Mouse (Mus musculus): ENCODE data around the gene Zfp97. TPM values are rescaled to one million over a fixed set of nuclear protein-coding genes. Genes with fewer than 3 reads are reported as not detected.

The Zfp97 gene
- polyA plus RNA-seq (2015; fragmentation: Illumina TruSeq; extraction: RNeasy Lipid Tissue Mini Kit (QIAGEN cat#74804); ENCODE audit: insufficient read depth, low replicate concordance), result 17.1 TPM

DNA sequence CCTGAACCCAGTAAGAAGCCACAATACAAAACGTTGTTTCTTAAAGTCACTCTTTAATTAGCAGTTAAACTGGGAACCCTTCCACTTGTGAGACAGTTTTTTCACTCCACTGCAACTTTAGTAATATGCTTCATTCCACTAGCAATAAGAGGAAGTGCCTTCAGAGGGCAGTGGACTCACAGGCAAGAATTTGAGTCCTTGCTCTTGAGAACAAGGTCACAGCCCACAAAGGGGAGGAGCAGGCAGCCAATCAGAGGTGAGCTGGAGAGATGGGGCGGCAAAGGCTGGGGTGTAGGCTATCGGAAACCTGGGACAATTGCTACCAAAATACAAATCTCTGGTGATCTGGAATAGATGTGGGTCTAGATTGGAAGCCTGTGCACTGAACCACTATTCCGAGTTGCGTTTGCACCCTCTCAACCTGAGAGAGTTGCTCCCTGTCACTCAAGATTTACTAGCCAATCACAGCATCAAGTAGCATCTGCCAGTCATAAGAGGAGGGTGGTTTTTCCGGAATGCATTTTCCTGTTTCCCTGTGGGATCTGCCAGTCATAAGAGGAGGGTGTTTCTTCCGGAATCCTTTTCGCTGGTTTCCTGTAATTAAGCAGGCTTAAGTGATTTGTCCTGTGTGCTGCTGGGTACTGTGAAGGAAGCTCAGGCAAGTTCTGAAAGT is at the start of gene Zfp97:
TSS of gene Zfp97 (plus strand) at position 586 of the 673 bp plus-strand sequence.

Other genes starting within 250 kb of the Zfp97 start
- gene Zfp960, start 57.3 kb upstream of the Zfp97 start, polyA plus RNA-seq (2015; fragmentation: Illumina TruSeq; extraction: RNeasy Lipid Tissue Mini Kit (QIAGEN cat#74804); ENCODE audit: insufficient read depth, low replicate concordance), result 2.5 TPM